Mouse (Mus musculus) lung, adult 2 months (tissue): ENCODE data around the gene Spef1.

Experiments used
- CTCF ChIP-seq: fragments of 200-500 bp; IDR thresholded peaks from 2 replicates; pipeline ENCODE4 v1.5.1; 2011; ENCODE audit warnings: mild to moderate bottlenecking, low read length, control low read depth; ENCODE audit not compliant: insufficient read depth
- POLR2A ChIP-seq: fragments of 200-500 bp; IDR thresholded peaks from 2 replicates; pipeline ENCODE4 v1.6.1; 2011; ENCODE audit warnings: low read depth, mild to moderate bottlenecking, control low read depth, low read length, borderline replicate concordance; ENCODE audit errors: extremely low read depth

DNA sequence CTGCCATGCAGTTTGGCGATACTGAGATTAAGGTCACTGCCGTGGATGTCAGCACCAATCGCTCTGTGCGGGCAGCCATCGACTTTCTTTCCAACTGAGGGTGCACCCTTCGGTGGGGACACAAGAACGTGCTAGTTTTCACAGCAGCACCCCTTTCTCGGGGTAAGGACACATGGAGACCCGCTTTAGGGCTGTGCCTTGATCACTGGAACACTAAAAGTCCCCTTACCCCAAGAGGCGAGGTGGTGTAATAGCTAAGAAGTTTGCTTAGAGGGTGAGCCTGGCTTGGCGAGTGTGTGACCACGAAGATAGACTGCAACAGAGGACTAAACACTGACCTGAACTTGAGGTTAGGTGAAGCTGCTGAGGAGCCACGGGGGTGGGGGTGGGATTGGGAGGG, 42.0 kb downstream of the Spef1 start:
- 0 out of 2 replicates have a peak, but pooled peaks have one; percentile 4 for TF ChIP-seq POLR2A
- TF ChIP-seq CTCF, result no peak
